In genomic region chr4:149542927-149543553, GRCm38 (mm10) we compare ENCODE assay signal across 9 mouse cellular contexts. TPM values are rescaled to one million over a fixed set of nuclear protein-coding genes. Genes with fewer than 3 reads are reported as not detected.
DNase-seq lines count a peak whose midpoint lies in the region; ATAC-seq and TF ChIP-seq lines count a peak whose summit lies in the region.
"Had no signal": no experiment of that assay in that cellular context is flagged by ENCODE, and none has a peak within 500 bp of the region (broad histone marks: within the 10 kb centered on the region; RNA-seq: fewer than 3 reads in every experiment).

No protein-coding gene starts in this region.

- H3K27me3 ChIP-seq in kidney, embryonic 14.5 days (ENCODE audit: control insufficient read depth, insufficient read depth, low read length) = no peaks in the 10 kb centered on the region
- no peaks in the 10 kb centered on the region for H3K27me3 ChIP-seq in liver, embryonic 11.5 days (replicated peaks; ENCODE audit: control insufficient read depth, insufficient read depth, low read length)
- H3K27me3 ChIP-seq in neural tube, embryonic 11.5 days (ENCODE audit: control insufficient read depth, insufficient read depth, low read length) = no peaks in the 10 kb centered on the region
- H3K27me3 ChIP-seq: embryonic facial prominence, embryonic 12.5 days had no signal

- H3K4me3 ChIP-seq in cortical plate, adult 2 months (ENCODE audit: insufficient read depth, low read length) = no peak overlapping the region
- no peak overlapping the region for H3K4me3 ChIP-seq in kidney, embryonic 14.5 days (ENCODE audit: low read length)
- H3K4me3 ChIP-seq in liver, embryonic 11.5 days (ENCODE audit: low read depth, low read length) = no peak overlapping the region
- no peak overlapping the region for H3K4me3 ChIP-seq in neural tube, embryonic 11.5 days (ENCODE audit: low read depth, low read length)
- H3K4me3 ChIP-seq: embryonic facial prominence, embryonic 12.5 days had no signal

- H3K27ac ChIP-seq in cortical plate, adult 2 months (ENCODE audit: insufficient read depth, low read length) = no peak overlapping the region
- no peak overlapping the region for H3K27ac ChIP-seq in kidney, embryonic 14.5 days (ENCODE audit: low read depth, low read length)
- H3K27ac ChIP-seq in liver, embryonic 11.5 days (ENCODE audit: low read depth, low read length) = no peak overlapping the region
- H3K27ac ChIP-seq in neural tube, embryonic 11.5 days (ENCODE audit: low read depth, low read length) = no peak overlapping the region
- H3K27ac ChIP-seq: embryonic facial prominence, embryonic 12.5 days had no signal

- H3K4me2 ChIP-seq in kidney, embryonic 14.5 days (replicated peaks; ENCODE audit: low read depth, low read length) = no peak overlapping the region
- no peak overlapping the region for H3K4me2 ChIP-seq in liver, embryonic 11.5 days
- no peak overlapping the region for H3K4me2 ChIP-seq in neural tube, embryonic 11.5 days (ENCODE audit: low read depth)
- H3K4me2 ChIP-seq: embryonic facial prominence, embryonic 12.5 days had no signal

- H3K9me3 ChIP-seq in kidney, embryonic 14.5 days (ENCODE audit: control insufficient read depth, low read length) = no peaks in the 10 kb centered on the region
- H3K9me3 ChIP-seq in liver, embryonic 11.5 days (ENCODE audit: control insufficient read depth, low read length) = no peaks in the 10 kb centered on the region
- no peaks in the 10 kb centered on the region; the same call in 1 of the 2 replicates for H3K9me3 ChIP-seq in neural tube, embryonic 11.5 days (ENCODE audit: control insufficient read depth, low read length)
- H3K9me3 ChIP-seq: embryonic facial prominence, embryonic 12.5 days had no signal

- TF ChIP-seq POLR2A in cortical plate, adult 2 months (IDR thresholded peaks at IDR 0.05; ENCODE audit: extremely low read depth, insufficient read depth, low read length) = no peak

- peak; percentile 99 for TF ChIP-seq CTCF in cortical plate, adult 2 months (IDR thresholded peaks at IDR 0.05; ENCODE audit: extremely low read depth, insufficient read depth, low read length)

- no peak overlapping the region for H3K9ac ChIP-seq in kidney, embryonic 14.5 days (ENCODE audit: low read depth, low read length)
- H3K9ac ChIP-seq in liver, embryonic 11.5 days (ENCODE audit: low read depth, low read length) = no peak overlapping the region
- no peak overlapping the region for H3K9ac ChIP-seq in neural tube, embryonic 11.5 days (ENCODE audit: low read length)
- H3K9ac ChIP-seq: embryonic facial prominence, embryonic 12.5 days had no signal

- DNase-seq in 416B (ENCODE audit: low read depth) = peak; percentile 90
- DNase-seq in liver, embryonic 11.5 days (ENCODE audit: low spot score) = peak; percentile 64
- peak; percentile 85 for DNase-seq in neural tube, embryonic 11.5 days (ENCODE audit: low spot score)
- DNase-seq in testis, postnatal 10 days (ENCODE audit: low spot score) = peak; percentile 93

- H3K4me1 ChIP-seq in cortical plate, adult 2 months (ENCODE audit: control insufficient read depth, insufficient read depth, low read length) = peaks cover 2% of the 10 kb centered on the region; the same call in 1 of the 2 replicates
- no peaks in the 10 kb centered on the region for H3K4me1 ChIP-seq in kidney, embryonic 14.5 days (ENCODE audit: control insufficient read depth, insufficient read depth, low read length)
- H3K4me1 ChIP-seq in liver, embryonic 11.5 days (replicated peaks; ENCODE audit: control insufficient read depth, insufficient read depth, low read length) = 0 out of 2 replicates have a peak, but pooled peaks cover 4% of the 10 kb centered on the region
- no peaks in the 10 kb centered on the region for H3K4me1 ChIP-seq in neural tube, embryonic 11.5 days (ENCODE audit: control insufficient read depth, insufficient read depth, low read length)

- 53% methylated on average over 10 of the region's 10 CpGs for WGBS in kidney, embryonic 14.5 days
- WGBS in liver, embryonic 11.5 days = 52% methylated on average over 10 of the region's 10 CpGs
- WGBS in neural tube, embryonic 11.5 days = 51% methylated on average over 10 of the region's 10 CpGs

- ATAC-seq in activated CD4-positive, CD25-positive, alpha-beta regulatory T cell, adult 4 months = peak; percentile 66
- peak; percentile 80 for ATAC-seq in granulocyte monocyte progenitor cell, adult 5-6 weeks (replicated peaks; ENCODE audit: poor library complexity, severe bottlenecking)
- 0 out of 2 replicates have a peak, but pooled peaks have one; percentile 5 for ATAC-seq in kidney, embryonic 14.5 days (ENCODE audit: low FRiP score, low TSS enrichment)
- ATAC-seq in liver, embryonic 11.5 days (replicated peaks; ENCODE audit: low FRiP score) = no peak
- ATAC-seq in neural tube, embryonic 11.5 days (ENCODE audit: insufficient read depth, low FRiP score, low TSS enrichment) = no peak

- H3K36me3 ChIP-seq in kidney, embryonic 14.5 days (ENCODE audit: control insufficient read depth, insufficient read depth, low read length) = peaks cover 12% of the 10 kb centered on the region
- H3K36me3 ChIP-seq in liver, embryonic 11.5 days (ENCODE audit: control insufficient read depth, insufficient read depth, low read length) = no peaks in the 10 kb centered on the region
- 0 out of 2 replicates have a peak, but pooled peaks cover 2% of the 10 kb centered on the region for H3K36me3 ChIP-seq in neural tube, embryonic 11.5 days (ENCODE audit: control insufficient read depth, insufficient read depth, low read length)

RNA-seq across cellular contexts. Expression of gene Ctnnbip1, which starts 25.0 kb away (rescaled TPM):
- 1 to 10 TPM in 1 of 2 experiments, under 1 TPM in 1; 0.28 to 1.4 TPM for polyA plus RNA-seq in activated CD4-positive, CD25-positive, alpha-beta regulatory T cell, adult 4 months (2017; shearing (Covaris generic))
- polyA plus RNA-seq in cortical plate, adult 2 months (2012; rRNA removed) = 35.8 and 38.0 TPM in 2 replicates
- 3.5 and 8.7 TPM in 2 replicates for total RNA-seq in granulocyte monocyte progenitor cell, adult 5-6 weeks (2014; fragmentation: Nextera tagmentation)
- total RNA-seq in granulocyte monocyte progenitor cell, adult 5-6 weeks (2017) = 2.8 and 4.6 TPM in 2 replicates
- 66.6 and 71.4 TPM in 2 replicates for polyA plus RNA-seq in kidney, embryonic 14.5 days (2014; fragmentation: Nextera tagmentation; extraction: Ambion mirVana)
- polyA plus RNA-seq in liver, embryonic 11.5 days (2014; fragmentation: Nextera tagmentation; extraction: Ambion mirVana) = 21.4 and 24.6 TPM in 2 replicates
- polyA plus RNA-seq in neural tube, embryonic 11.5 days (2014; fragmentation: Nextera tagmentation; extraction: Ambion mirVana) = 54.9 and 67.7 TPM in 2 replicates

RNA-seq across cellular contexts. Expression of gene Clstn1, which starts 43.2 kb away (rescaled TPM):
- polyA plus RNA-seq in activated CD4-positive, CD25-positive, alpha-beta regulatory T cell, adult 4 months (2017; shearing (Covaris generic)) = 1 to 10 TPM; 4.8 to 4.9 TPM
- polyA plus RNA-seq in cortical plate, adult 2 months (2012; rRNA removed) = 406 and 407 TPM in 2 replicates
- total RNA-seq in granulocyte monocyte progenitor cell, adult 5-6 weeks (2014; fragmentation: Nextera tagmentation) = 0.90 and 3.0 TPM in 2 replicates
- total RNA-seq in granulocyte monocyte progenitor cell, adult 5-6 weeks (2017) = 3.0 and 3.2 TPM in 2 replicates
- polyA plus RNA-seq in kidney, embryonic 14.5 days (2014; fragmentation: Nextera tagmentation; extraction: Ambion mirVana) = 24.7 and 33.5 TPM in 2 replicates
- polyA plus RNA-seq in liver, embryonic 11.5 days (2014; fragmentation: Nextera tagmentation; extraction: Ambion mirVana) = 7.8 and 7.9 TPM in 2 replicates
- polyA plus RNA-seq in neural tube, embryonic 11.5 days (2014; fragmentation: Nextera tagmentation; extraction: Ambion mirVana) = 48.6 and 59.9 TPM in 2 replicates

RNA-seq across cellular contexts. Expression of gene Lzic, which starts 58.0 kb away (rescaled TPM):
- polyA plus RNA-seq in activated CD4-positive, CD25-positive, alpha-beta regulatory T cell, adult 4 months (2017; shearing (Covaris generic)) = 10 to 100 TPM; 26.0 to 30.0 TPM
- polyA plus RNA-seq in cortical plate, adult 2 months (2012; rRNA removed) = 9.0 and 9.2 TPM in 2 replicates
- total RNA-seq in granulocyte monocyte progenitor cell, adult 5-6 weeks (2014; fragmentation: Nextera tagmentation) = 25.3 and 25.6 TPM in 2 replicates
- 49.2 and 96.4 TPM in 2 replicates for total RNA-seq in granulocyte monocyte progenitor cell, adult 5-6 weeks (2017)
- polyA plus RNA-seq in kidney, embryonic 14.5 days (2014; fragmentation: Nextera tagmentation; extraction: Ambion mirVana) = 45.7 and 47.3 TPM in 2 replicates
- 41.8 and 43.6 TPM in 2 replicates for polyA plus RNA-seq in liver, embryonic 11.5 days (2014; fragmentation: Nextera tagmentation; extraction: Ambion mirVana)
- polyA plus RNA-seq in neural tube, embryonic 11.5 days (2014; fragmentation: Nextera tagmentation; extraction: Ambion mirVana) = 49.4 and 59.3 TPM in 2 replicates

RNA-seq across cellular contexts. Expression of gene Nmnat1, which starts 58.0 kb away (rescaled TPM):
- 1 to 10 TPM; 8.1 to 8.6 TPM for polyA plus RNA-seq in activated CD4-positive, CD25-positive, alpha-beta regulatory T cell, adult 4 months (2017; shearing (Covaris generic))
- 8.5 and 9.0 TPM in 2 replicates for polyA plus RNA-seq in cortical plate, adult 2 months (2012; rRNA removed)
- 5.0 and 7.0 TPM in 2 replicates for total RNA-seq in granulocyte monocyte progenitor cell, adult 5-6 weeks (2014; fragmentation: Nextera tagmentation)
- 10.3 and 11.5 TPM in 2 replicates for total RNA-seq in granulocyte monocyte progenitor cell, adult 5-6 weeks (2017)
- 12.7 and 15.5 TPM in 2 replicates for polyA plus RNA-seq in kidney, embryonic 14.5 days (2014; fragmentation: Nextera tagmentation; extraction: Ambion mirVana)
- 13.0 and 14.3 TPM in 2 replicates for polyA plus RNA-seq in liver, embryonic 11.5 days (2014; fragmentation: Nextera tagmentation; extraction: Ambion mirVana)
- polyA plus RNA-seq in neural tube, embryonic 11.5 days (2014; fragmentation: Nextera tagmentation; extraction: Ambion mirVana) = 14.6 and 14.9 TPM in 2 replicates

Comparison
In these comparisons a context has a peak if more than half of its experiments do, and no peak if none do; other contexts are left out.
1. ATAC-seq: peak in activated CD4-positive, CD25-positive, alpha-beta regulatory T cell, adult 4 months (single experiment), granulocyte monocyte progenitor cell, adult 5-6 weeks (single experiment) and kidney, embryonic 14.5 days (single experiment); none in liver, embryonic 11.5 days (single experiment) and neural tube, embryonic 11.5 days (single experiment).
2. Peak in every context shown above with its lines, with median percentiles within 50 percentile points of each other: DNase-seq.